ENCODE assay signal across 17 mouse cellular contexts in genomic region chr9:32493588-32494423, GRCm38 (mm10). TPM values are rescaled to one million over a fixed set of nuclear protein-coding genes. Genes with fewer than 3 reads are reported as not detected.
DNase-seq lines count a peak whose midpoint lies in the region; ATAC-seq and TF ChIP-seq lines count a peak whose summit lies in the region.
"Had no signal": no experiment of that assay in that cellular context is flagged by ENCODE, and none has a peak within 500 bp of the region (broad histone marks: within the 10 kb centered on the region; RNA-seq: fewer than 3 reads in every experiment).

No protein-coding gene starts in this region.

- H3K4me2 ChIP-seq in liver, postnatal 0 days (ENCODE audit: low read depth, low read length): no peak overlapping the region
- no peak overlapping the region for H3K4me2 ChIP-seq in liver, embryonic 11.5 days
- H3K4me2 ChIP-seq: intestine, embryonic 15.5 days; limb, embryonic 15.5 days; lung, embryonic 15.5 days had no signal

- WGBS in liver, postnatal 0 days (ENCODE audit: insufficient replicate concordance): 91% methylated on average over 4 of the region's 4 CpGs
- WGBS in liver, embryonic 11.5 days: 88% methylated on average over 4 of the region's 4 CpGs

- H3K4me1 ChIP-seq in liver, postnatal 0 days (ENCODE audit: insufficient read depth): peaks cover 2% of the 10 kb centered on the region; the same call in 1 of the 2 replicates
- peaks cover 6% of the 10 kb centered on the region for H3K4me1 ChIP-seq in liver, embryonic 11.5 days (replicated peaks; ENCODE audit: control insufficient read depth, insufficient read depth, low read length)

- no peak overlapping the region for H3K27ac ChIP-seq in liver, postnatal 0 days (ENCODE audit: low read depth)
- no peak overlapping the region for H3K27ac ChIP-seq in liver, embryonic 11.5 days (ENCODE audit: low read depth, low read length)
- H3K27ac ChIP-seq: gastrocnemius, adult 2 months; intestine, embryonic 15.5 days; lung, embryonic 15.5 days had no signal

- no peak overlapping the region for H3K4me3 ChIP-seq in liver, postnatal 0 days (ENCODE audit: low read depth, low read length)
- no peak overlapping the region for H3K4me3 ChIP-seq in liver, embryonic 11.5 days (ENCODE audit: low read depth, low read length)
- H3K4me3 ChIP-seq: gastrocnemius, adult 2 months; intestine, embryonic 15.5 days; limb, embryonic 15.5 days; lung, embryonic 15.5 days had no signal

- H3K27me3 ChIP-seq in liver, postnatal 0 days (ENCODE audit: insufficient read depth, low read length): no peaks in the 10 kb centered on the region
- no peaks in the 10 kb centered on the region for H3K27me3 ChIP-seq in liver, embryonic 11.5 days (replicated peaks; ENCODE audit: control insufficient read depth, insufficient read depth, low read length)
- H3K27me3 ChIP-seq: intestine, embryonic 15.5 days; limb, embryonic 15.5 days; lung, embryonic 15.5 days had no signal

- H3K9me3 ChIP-seq in liver, postnatal 0 days (ENCODE audit: low read length): no peaks in the 10 kb centered on the region
- no peaks in the 10 kb centered on the region for H3K9me3 ChIP-seq in liver, embryonic 11.5 days (ENCODE audit: control insufficient read depth, low read length)
- H3K9me3 ChIP-seq: intestine, embryonic 15.5 days; limb, embryonic 15.5 days; lung, embryonic 15.5 days had no signal

- no peak for DNase-seq in liver, postnatal 0 days
- no peak for DNase-seq in liver, embryonic 11.5 days (ENCODE audit: low spot score)
- peak; percentile 52 for DNase-seq in induced T-regulatory cell, adult 2 months (ENCODE audit: low read depth)
- peak; percentile 45 for DNase-seq in naive thymus-derived CD4-positive, alpha-beta T cell, adult 2 months (ENCODE audit: low read depth)
- no peak for DNase-seq in c-Kit-positive CD71-positive TER-119-positive erythroid progenitor cells, embryonic 14.5 days (ENCODE audit: low spot score)
- DNase-seq in cerebellum, adult 8-10 months: no peak
- no peak for DNase-seq in testis, postnatal 10 days (ENCODE audit: low spot score)
- DNase-seq: cerebellum, adult 11 months; gastrocnemius, adult 2 months; heart, postnatal 14 days; kidney, postnatal 36 days; thymus, postnatal 36 days had no signal

- no peak overlapping the region for H3K9ac ChIP-seq in liver, postnatal 0 days (replicated peaks)
- no peak overlapping the region for H3K9ac ChIP-seq in liver, embryonic 11.5 days (ENCODE audit: low read depth, low read length)
- H3K9ac ChIP-seq: intestine, embryonic 15.5 days; limb, embryonic 15.5 days; lung, embryonic 15.5 days had no signal

- no peaks in the 10 kb centered on the region for H3K36me3 ChIP-seq in liver, postnatal 0 days (replicated peaks; ENCODE audit: insufficient read depth, low read length)
- H3K36me3 ChIP-seq in liver, embryonic 11.5 days (ENCODE audit: control insufficient read depth, insufficient read depth, low read length): peaks cover 2% of the 10 kb centered on the region; the same call in 1 of the 2 replicates
- H3K36me3 ChIP-seq: intestine, embryonic 15.5 days; limb, embryonic 15.5 days; lung, embryonic 15.5 days had no signal

- no peak for TF ChIP-seq EP300 in liver, postnatal 0 days (IDR thresholded peaks at IDR 0.05; ENCODE audit: low read depth)

- no peak for ATAC-seq in liver, postnatal 0 days
- ATAC-seq in liver, embryonic 11.5 days (replicated peaks; ENCODE audit: low FRiP score): no peak
- ATAC-seq in activated CD4-positive, CD25-positive, alpha-beta regulatory T cell, adult 4 months: peak; percentile 36
- ATAC-seq: forebrain, embryonic 14.5 days; intestine, embryonic 15.5 days had no signal

- TF ChIP-seq CTCF in liver, postnatal 0 days (IDR thresholded peaks at IDR 0.05; ENCODE audit: low read depth): peak; percentile 13; the same call in 1 of the 2 replicates

RNA-seq across cellular contexts. Expression of gene Fli1, which starts 48.9 kb away (rescaled TPM):
- polyA plus RNA-seq in liver, postnatal 0 days (2015; fragmentation: Nextera tagmentation; extraction: Ambion mirVana): 9.4 and 11.5 TPM in 2 replicates
- polyA plus RNA-seq in liver, embryonic 11.5 days (2014; fragmentation: Nextera tagmentation; extraction: Ambion mirVana): 23.1 and 24.3 TPM in 2 replicates
- 100 to 1,000 TPM; 114 to 122 TPM for polyA plus RNA-seq in activated CD4-positive, CD25-positive, alpha-beta regulatory T cell, adult 4 months (2017; shearing (Covaris generic))

Comparison
In these comparisons a context has a peak if more than half of its experiments do, and no peak if none do; other contexts are left out.
1. DNase-seq: peak in induced T-regulatory cell, adult 2 months (single experiment) and naive thymus-derived CD4-positive, alpha-beta T cell, adult 2 months (single experiment); none in liver, postnatal 0 days (single experiment), liver, embryonic 11.5 days (single experiment), c-Kit-positive CD71-positive TER-119-positive erythroid progenitor cells, embryonic 14.5 days (single experiment), cerebellum, adult 8-10 months (single experiment) and testis, postnatal 10 days (single experiment).